33 mouse cellular contexts compared by ENCODE assay signal in genomic region chr7:126867534-126867933, GRCm38 (mm10). TPM values are rescaled to one million over a fixed set of nuclear protein-coding genes. Genes with fewer than 3 reads are reported as not detected.
"Had no signal": no experiment of that assay in that cellular context is flagged by ENCODE, and none has a peak within 500 bp of the region (broad histone marks: within the 10 kb centered on the region; RNA-seq: fewer than 3 reads in every experiment).

No protein-coding gene starts in this region.

- H3K27ac ChIP-seq: left cerebral cortex, adult 2 months; limb, embryonic 10.5 days; limb, embryonic 12.5 days; limb, embryonic 13.5 days; limb, embryonic 15.5 days; liver, embryonic 12.5 days; liver, embryonic 13.5 days; liver, embryonic 14.5 days; liver, embryonic 15.5 days; macrophage; midbrain, embryonic 10.5 days; midbrain, embryonic 12.5 days; midbrain, embryonic 13.5 days; midbrain, embryonic 15.5 days; neural tube, embryonic 12.5 days had no signal

- ATAC-seq: liver, embryonic 12.5 days; liver, postnatal 0 days; midbrain, embryonic 13.5 days; midbrain, embryonic 15.5 days; midbrain, embryonic 16.5 days had no signal

- H3K27me3 ChIP-seq: limb, embryonic 12.5 days; limb, embryonic 13.5 days; limb, embryonic 15.5 days; liver, embryonic 12.5 days; liver, embryonic 13.5 days; liver, embryonic 15.5 days; lung, embryonic 15.5 days; megakaryocyte, embryonic 14.5 days; midbrain, embryonic 12.5 days; midbrain, embryonic 13.5 days; midbrain, embryonic 15.5 days; neural tube, embryonic 12.5 days had no signal

- H3K4me2 ChIP-seq: limb, embryonic 12.5 days; limb, embryonic 13.5 days; limb, embryonic 15.5 days; liver, embryonic 11.5 days; liver, embryonic 12.5 days; liver, embryonic 13.5 days; liver, embryonic 15.5 days; lung, embryonic 14.5 days; lung, embryonic 15.5 days; midbrain, embryonic 11.5 days; midbrain, embryonic 12.5 days; midbrain, embryonic 13.5 days; midbrain, embryonic 15.5 days; neural tube, embryonic 12.5 days had no signal

- DNase-seq: layer of hippocampus, postnatal 36 days; left cerebral cortex, postnatal 4 days; liver; liver, embryonic 13.5 days; liver, postnatal 0 days; lung, embryonic 14.5 days; lung, postnatal 14 days; midbrain, embryonic 14.5 days had no signal

- H3K4me3 ChIP-seq: left cerebral cortex, adult 2 months; limb, embryonic 10.5 days; limb, embryonic 12.5 days; limb, embryonic 13.5 days; limb, embryonic 15.5 days; liver, embryonic 12.5 days; liver, embryonic 13.5 days; liver, embryonic 15.5 days; lung, embryonic 15.5 days; megakaryocyte, embryonic 14.5 days; midbrain, embryonic 12.5 days; midbrain, embryonic 13.5 days; midbrain, embryonic 15.5 days; myocyte; neural tube, embryonic 12.5 days had no signal

- H3K9me3 ChIP-seq: limb, embryonic 10.5 days; limb, embryonic 12.5 days; limb, embryonic 13.5 days; limb, embryonic 15.5 days; liver, embryonic 12.5 days; liver, embryonic 13.5 days; liver, embryonic 15.5 days; lung, embryonic 15.5 days; midbrain, embryonic 10.5 days; midbrain, embryonic 12.5 days; midbrain, embryonic 13.5 days; midbrain, embryonic 15.5 days; neural tube, embryonic 12.5 days had no signal

- H3K9ac ChIP-seq: limb, embryonic 12.5 days; limb, embryonic 13.5 days; limb, embryonic 15.5 days; liver, embryonic 12.5 days; liver, embryonic 13.5 days; liver, embryonic 14.5 days; liver, embryonic 15.5 days; liver, postnatal 0 days; lung, embryonic 14.5 days; lung, embryonic 15.5 days; midbrain, embryonic 12.5 days; midbrain, embryonic 13.5 days; midbrain, embryonic 15.5 days; neural tube, embryonic 12.5 days had no signal

RNA-seq across cellular contexts. Expression of gene Doc2a, which starts 20.3 kb away (rescaled TPM):
- polyA plus RNA-seq: liver, adult 2 months; liver, embryonic 15.5 days; liver, embryonic 16.5 days; liver, postnatal 0 days; myocyte had no signal

RNA-seq across cellular contexts. Expression of gene 4930451I11Rik, which starts 36.1 kb away (rescaled TPM):
- polyA plus RNA-seq: limb, embryonic 10.5 days; limb, embryonic 11.5 days; limb, embryonic 12.5 days; limb, embryonic 13.5 days; limb, embryonic 14.5 days; limb, embryonic 15.5 days; liver, adult 2 months; liver, embryonic 11.5 days; liver, embryonic 12.5 days; liver, embryonic 13.5 days; liver, embryonic 14.5 days; liver, embryonic 15.5 days; liver, embryonic 16.5 days; liver, postnatal 0 days; lung, embryonic 14.5 days; lung, embryonic 15.5 days; macrophage; midbrain, embryonic 10.5 days; midbrain, embryonic 11.5 days; midbrain, embryonic 12.5 days; midbrain, embryonic 13.5 days; midbrain, embryonic 14.5 days; midbrain, embryonic 15.5 days; midbrain, embryonic 16.5 days; myocyte; neural tube, embryonic 11.5 days; neural tube, embryonic 12.5 days had no signal
